Mouse (Mus musculus) heart, adult 2 months (tissue): Measurements from ENCODE around the gene Gm27027. TPM values are rescaled to one million over a fixed set of nuclear protein-coding genes. Genes with fewer than 3 reads are reported as not detected.

Experiments used
- DNase-seq, 2 experiments: peaks; one replicate each; pipeline ENCODE4 v3.0.0; 2021
- H3K27ac ChIP-seq: fragments of 200-600 bp; 2 replicates; pipeline ENCODE4 v1.8.1; 2022
- H3K27me3 ChIP-seq: fragments of 200-500 bp; 2 replicates; pipeline ENCODE4 v1.6.1; 2012; ENCODE audit warnings: mild to moderate bottlenecking, low read length, inconsistent platforms, mixed read lengths; ENCODE audit not compliant: control insufficient read depth, insufficient read depth
- H3K36me3 ChIP-seq: fragments of 200-500 bp; 2 replicates; pipeline ENCODE4 v1.6.1; 2012; ENCODE audit warnings: low read length, inconsistent platforms; ENCODE audit not compliant: control insufficient read depth, insufficient read depth
- H3K4me1 ChIP-seq: fragments of 200-500 bp; 2 replicates; pipeline ENCODE4 v1.6.1; 2011; ENCODE audit warnings: low read length; ENCODE audit not compliant: control insufficient read depth, insufficient read depth
- H3K4me3 ChIP-seq: fragments of 200-600 bp; 2 replicates; pipeline ENCODE4 v1.8.1; 2022
- H3K79me2 ChIP-seq: fragments of 200-500 bp; replicated peaks from 2 replicates; pipeline ENCODE4 v1.6.1; 2012; ENCODE audit warnings: mild to moderate bottlenecking, inconsistent platforms, low read length, moderate library complexity, mixed read lengths; ENCODE audit not compliant: control insufficient read depth, insufficient read depth
- H3K9ac ChIP-seq: fragments of 200-500 bp; 2 replicates; pipeline ENCODE4 v1.6.1; 2012; ENCODE audit warnings: low read depth, mild to moderate bottlenecking, control low read depth, inconsistent platforms, low read length, mixed read lengths
- CTCF ChIP-seq: fragments of 200-600 bp; IDR thresholded peaks from 2 replicates; pipeline ENCODE4 v1.8.1; 2022; ENCODE audit warnings: antibody characterized with exemption, mild to moderate bottlenecking, moderate library complexity
- EP300 ChIP-seq: fragments of 200-500 bp; IDR thresholded peaks from 2 replicates; pipeline ENCODE4 v1.6.1; 2011; ENCODE audit warnings: low read depth, low read length, control low read depth; ENCODE audit not compliant: insufficient read depth
- POLR2A ChIP-seq: fragments of 200-500 bp; IDR thresholded peaks from 2 replicates; pipeline ENCODE4 v1.6.1; 2011; ENCODE audit warnings: mild to moderate bottlenecking, low read depth, low read length, control low read depth; ENCODE audit not compliant: insufficient read depth
- WGBS: fragments of 180-500 bp; shearing (Covaris S2); methylation state at CpG from one replicate; pipeline ENCODE4 v1.1.7; 2018; 5-methylcytosine and 5-hydroxymethylcytosine counted together
- intact Hi-C: fragments of 180-260 bp; cut with DNase I; formaldehyde crosslinking; loops from one replicate; pipeline ENCODE4 v1.15.1; 2025
- polyA plus RNA-seq: library from polyadenylated mRNA; depleted of rRNA; stranded (reverse); fragments of >200 nt; gene quantifications from 2 replicates; pipeline ENCODE4 v1.2.3, GENCODE M21; 2012
- total RNA-seq, 2 experiments: library from RNA; stranded (reverse); gene quantifications; 2 replicates each; pipeline ENCODE4 v1.2.3; 2021

The Gm27027 gene
- total and polyA plus RNA-seq, 3 experiments = not detected

DNA sequence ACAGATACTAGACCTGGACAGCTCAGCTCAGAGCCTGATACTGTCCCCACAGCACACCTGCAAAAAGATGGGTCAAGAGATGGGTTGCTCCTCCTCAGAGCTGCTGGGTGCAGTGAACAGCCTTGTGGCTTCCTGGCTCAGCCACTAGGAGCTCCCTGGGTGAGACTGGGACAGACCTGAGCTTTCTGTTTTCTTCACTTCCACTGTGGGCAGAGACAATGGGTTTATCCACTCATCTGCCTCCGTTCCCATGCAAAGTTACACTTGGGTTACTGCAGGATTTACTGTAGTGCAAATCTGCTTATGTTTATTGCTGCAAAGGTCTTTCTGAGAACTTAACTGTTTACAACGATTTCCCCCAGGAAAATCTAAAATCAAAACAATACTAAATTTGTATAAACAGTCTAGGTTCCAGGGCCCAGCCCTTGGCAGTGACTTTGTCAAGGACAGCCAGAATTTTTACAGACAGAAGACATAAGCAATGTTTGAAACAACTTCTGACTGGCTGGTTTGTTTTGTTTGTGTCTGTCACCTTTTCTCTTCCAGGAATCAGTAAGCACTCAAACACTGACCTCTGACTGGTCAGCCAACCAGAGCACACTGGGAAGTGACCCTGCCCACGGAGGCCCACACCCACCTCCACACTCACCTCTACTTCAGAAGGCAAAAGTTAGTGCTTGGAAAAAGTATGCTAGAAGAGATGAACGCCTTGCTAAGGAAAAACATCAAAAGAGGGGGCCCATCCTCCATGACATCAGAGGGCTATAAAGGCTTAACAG lies 13.5 kb downstream of the Gm27027 start:
- H3K27ac ChIP-seq = no peak overlapping the region
- no peaks in the 10 kb centered on the region for H3K79me2 ChIP-seq
- no peak overlapping the region for H3K9ac ChIP-seq
- intact Hi-C loops = no loop called here
- no peaks in the 10 kb centered on the region for H3K27me3 ChIP-seq
- no peak for TF ChIP-seq POLR2A
- TF ChIP-seq EP300 = no peak
- TF ChIP-seq CTCF = no peak
- DNase-seq = no peak
- H3K4me3 ChIP-seq = no peak overlapping the region
- WGBS = 73% methylated on average over 4 of the region's 4 CpGs
- H3K4me1 ChIP-seq = no peaks in the 10 kb centered on the region
- H3K36me3 ChIP-seq = no peaks in the 10 kb centered on the region

DNA sequence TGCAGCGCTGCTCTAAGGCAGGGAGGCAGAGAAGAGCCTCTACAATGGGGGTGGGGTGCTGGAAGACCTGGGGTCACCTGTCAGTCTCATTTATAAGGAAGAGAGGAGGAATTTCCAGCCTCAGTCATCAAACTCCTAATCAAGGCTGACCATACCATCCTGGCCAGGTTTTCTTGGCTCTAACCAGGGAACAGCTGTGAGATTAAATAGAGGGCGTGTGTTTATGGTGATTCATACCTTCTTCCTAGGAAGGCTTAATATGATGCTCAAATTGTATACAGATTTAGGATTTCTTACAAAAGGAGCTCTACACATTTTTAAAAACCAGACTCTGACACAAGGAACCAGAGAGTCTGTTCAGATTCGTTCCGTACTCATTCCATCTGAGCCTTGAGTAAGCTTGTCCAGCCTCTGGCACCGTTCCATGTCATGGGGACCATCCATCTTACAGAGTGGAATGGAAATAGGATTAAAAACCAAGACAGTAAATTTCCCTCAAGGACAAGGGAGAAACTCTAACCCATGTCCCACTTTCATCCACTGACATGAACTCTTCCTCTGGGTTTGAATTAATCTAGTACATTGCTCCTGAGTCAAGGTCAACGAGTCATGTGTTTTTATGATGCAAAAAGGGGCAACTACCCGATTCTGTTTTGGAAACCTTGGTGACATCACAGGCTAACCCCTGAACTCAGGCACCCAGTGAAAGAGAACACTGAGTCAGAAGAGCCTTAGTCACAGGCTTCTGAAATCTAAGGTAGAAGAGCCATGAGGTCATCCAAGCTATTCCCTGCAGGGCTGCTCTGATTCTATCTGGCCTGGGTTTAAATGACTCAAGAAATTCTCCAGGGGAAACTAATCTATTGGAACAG lies 16.7 kb downstream of the Gm27027 start:
- H3K27me3 ChIP-seq = no peaks in the 10 kb centered on the region
- H3K9ac ChIP-seq = no peak overlapping the region
- H3K4me3 ChIP-seq = no peak overlapping the region
- DNase-seq = no peak
- H3K27ac ChIP-seq = no peak overlapping the region
- TF ChIP-seq POLR2A = no peak
- no peak for TF ChIP-seq CTCF
- TF ChIP-seq EP300 = no peak
- peaks cover 5% of the 10 kb centered on the region; the same call in 1 of the 2 replicates for H3K4me1 ChIP-seq
- no peaks in the 10 kb centered on the region for H3K79me2 ChIP-seq
- intact Hi-C loops = no loop called here
- H3K36me3 ChIP-seq = no peaks in the 10 kb centered on the region
- WGBS = 85% methylated on average over 7 of the region's 7 CpGs

DNA sequence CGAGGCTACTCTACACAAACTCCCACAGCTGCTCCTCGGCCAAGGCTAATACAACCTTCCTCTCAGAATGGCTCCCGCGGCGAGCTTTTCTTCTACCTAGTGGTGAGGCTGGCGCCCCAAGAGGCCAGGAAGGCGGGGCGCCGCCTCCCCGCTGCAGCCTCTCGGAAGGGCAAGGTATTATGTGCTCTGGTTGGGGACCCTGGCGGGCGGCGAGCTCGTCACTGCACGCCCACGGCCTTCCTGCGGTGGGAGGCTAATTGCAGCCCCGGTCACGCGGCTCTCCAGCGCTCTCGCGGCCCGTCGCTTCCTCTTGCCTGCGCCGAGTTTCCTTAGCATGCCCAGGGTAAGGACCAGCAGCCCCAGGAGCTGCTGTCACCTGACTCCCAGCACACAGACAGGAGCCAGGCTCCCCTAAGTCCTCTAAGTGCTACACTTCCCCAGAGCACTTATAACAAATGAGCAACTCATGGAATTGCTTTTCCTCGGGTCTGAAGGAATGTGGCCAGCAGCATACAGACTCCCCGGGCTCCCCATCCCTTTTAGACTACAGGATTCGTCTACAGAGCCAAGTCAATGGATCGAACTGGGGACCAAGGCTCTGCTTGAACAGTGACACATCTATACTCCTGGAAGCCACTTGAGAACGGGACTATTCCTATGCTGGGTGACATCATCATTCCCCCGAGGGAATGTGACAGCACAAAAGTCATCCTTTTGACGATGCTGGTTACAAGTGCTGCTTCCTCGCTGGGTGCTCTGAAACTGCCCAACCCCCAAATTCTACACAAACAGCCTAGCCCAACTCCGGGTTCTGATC lies 19.5 kb downstream of the Gm27027 start:
- Histone ChIP-seq H3K4me3 (peak overlapping the region; percentile 54), H3K27me3 (no peaks in the 10 kb centered on the region), H3K36me3 (no peaks in the 10 kb centered on the region), H3K9ac (peak overlapping the region; percentile 61), H3K79me2 (no peaks in the 10 kb centered on the region), H3K27ac (no peak overlapping the region; the same call in 1 of the 2 replicates), H3K4me1 (peaks cover 5% of the 10 kb centered on the region; the same call in 1 of the 2 replicates)
- no peak for TF ChIP-seq POLR2A
- TF ChIP-seq CTCF = peak; percentile 53
- WGBS = 2% methylated on average over 37 of the region's 37 CpGs
- DNase-seq = peak; percentile 61
- intact Hi-C loops = no loop called here

GRCm38 (mm10) chr2:93975526-93976435 lies 20.4 kb downstream of the Gm27027 start:
- Histone ChIP-seq H3K27me3 (no peaks in the 10 kb centered on the region), H3K79me2 (no peaks in the 10 kb centered on the region), H3K9ac (peak overlapping the region; percentile 61)

GRCm38 (mm10) chr2:93975041-93975440 lies 21.1 kb downstream of the Gm27027 start:
- no peaks in the 10 kb centered on the region for H3K27me3 ChIP-seq
- intact Hi-C loops = no loop called here
- no peaks in the 10 kb centered on the region for H3K79me2 ChIP-seq
- no peaks in the 10 kb centered on the region for H3K36me3 ChIP-seq
- no peak for TF ChIP-seq CTCF
- TF ChIP-seq POLR2A = no peak
- no peak for TF ChIP-seq EP300
- peaks cover 5% of the 10 kb centered on the region; the same call in 1 of the 2 replicates for H3K4me1 ChIP-seq
- no peak overlapping the region for H3K9ac ChIP-seq
- no peak overlapping the region for H3K4me3 ChIP-seq
- no peak for DNase-seq
- H3K27ac ChIP-seq = no peak overlapping the region
- WGBS = 71% methylated on average over 7 of the region's 7 CpGs

More at GRCm38 (mm10) chr2:93975526-93976435, 20.4 kb downstream of the Gm27027 start:
- DNase-seq = no peak
- Histone ChIP-seq H3K4me1 (peaks cover 5% of the 10 kb centered on the region; the same call in 1 of the 2 replicates), H3K36me3 (no peaks in the 10 kb centered on the region), H3K27ac (no peak overlapping the region; the same call in 1 of the 2 replicates), H3K4me3 (peak overlapping the region; percentile 54)
- intact Hi-C loops = no loop called here
- TF ChIP-seq POLR2A = no peak
- TF ChIP-seq CTCF = no peak
- TF ChIP-seq EP300 = no peak
- WGBS = 43% methylated on average over 21 of the region's 21 CpGs
